Mouse (Mus musculus) G1E-ER4 (cell line): Measurements from ENCODE around the gene Ereg. TPM values are rescaled to one million over a fixed set of nuclear protein-coding genes. Genes with fewer than 3 reads are reported as not detected.

Source experiments
- GATA1 ChIP-seq: IDR thresholded peaks from one replicate; pipeline ENCODE4 v1.8.0; 2012; ENCODE audit warnings: low read length, inconsistent platforms
- polyA plus RNA-seq: library from polyadenylated mRNA; stranded (reverse); fragments of >175 nt; gene quantifications from 2 replicates; pipeline ENCODE4 v1.2.3, GENCODE M21; 2012

Ereg gene
- polyA plus RNA-seq, 1 experiment: not detected

DNA sequence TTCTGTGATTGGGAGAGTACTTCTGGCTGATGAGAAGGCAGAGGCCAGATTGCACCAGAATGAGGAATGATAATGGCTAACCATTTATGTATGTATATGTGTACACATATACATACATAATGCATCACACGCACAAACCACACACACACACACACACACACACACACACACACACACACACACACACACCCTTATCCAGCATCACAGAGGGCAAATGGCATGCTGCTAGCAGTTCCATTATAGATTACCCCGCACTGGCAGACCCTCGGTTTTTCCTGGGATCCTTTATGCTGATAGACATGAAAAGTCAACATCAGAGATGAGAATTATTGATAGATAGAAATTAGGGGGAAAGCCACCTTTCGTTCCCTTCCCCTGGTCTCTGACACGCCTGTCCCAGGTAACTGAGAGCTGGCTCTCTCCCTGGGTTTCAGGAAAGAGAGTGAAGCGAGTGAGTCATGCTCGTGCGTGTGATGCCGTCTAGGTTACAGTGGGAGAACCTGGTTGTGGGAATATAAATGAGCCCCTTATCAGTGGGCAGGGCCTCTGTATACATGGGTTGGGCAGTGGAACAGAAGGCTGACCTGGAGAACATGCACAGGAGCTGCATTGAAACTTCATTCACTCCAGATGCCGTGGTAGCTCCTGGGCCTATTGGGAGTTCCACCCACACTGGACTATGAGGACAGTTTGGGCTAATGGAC is 23.6 kb downstream of the Ereg start:
- no peak for TF ChIP-seq GATA1

DNA sequence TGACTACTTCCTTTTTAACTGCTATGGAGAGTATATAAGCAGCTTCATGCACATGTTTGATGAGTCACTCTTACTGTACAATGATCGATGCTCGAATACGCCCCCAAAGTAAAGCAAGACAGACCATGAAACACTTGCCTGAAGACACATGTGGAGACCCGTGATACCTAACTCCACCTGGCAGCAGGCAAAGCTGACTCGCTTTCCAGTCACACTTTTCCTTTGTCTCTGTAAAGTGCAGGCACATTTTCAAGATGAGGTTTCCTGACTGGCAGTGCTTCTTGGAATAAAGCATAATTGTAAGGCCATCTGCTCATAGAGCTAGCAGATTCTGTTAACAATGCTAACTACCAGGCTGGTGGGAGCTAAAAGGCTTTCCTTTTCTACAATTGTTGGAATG is 27.3 kb downstream of the Ereg start:
- TF ChIP-seq GATA1: no peak

- TF ChIP-seq GATA1: no peak
These were observed 29.7 kb downstream of the Ereg start for GRCm38 (mm10) chr5:91103943-91104665.

DNA sequence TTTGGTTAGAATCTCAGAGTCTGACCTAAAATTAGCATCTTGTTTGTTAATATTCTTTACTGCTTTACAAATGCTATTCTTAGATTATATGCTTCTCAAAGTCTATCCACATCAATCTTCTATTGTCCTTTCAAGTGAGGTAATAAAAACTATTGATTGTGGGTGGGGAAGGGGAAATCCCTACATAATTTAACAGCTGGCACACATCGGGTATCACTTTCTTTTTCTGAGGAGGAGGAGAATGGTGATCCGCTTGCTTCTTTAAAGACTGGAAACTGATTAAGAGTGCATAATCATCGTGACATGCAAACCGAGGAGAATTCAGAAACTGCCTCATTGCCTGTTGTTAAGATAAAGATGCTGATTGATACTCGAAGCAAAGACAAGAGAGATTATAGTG is 31.8 kb downstream of the Ereg start:
- no peak for TF ChIP-seq GATA1

- no peak for TF ChIP-seq GATA1
These were observed 35.7 kb downstream of the Ereg start for GRCm38 (mm10) chr5:91110023-91110670.

GRCm38 (mm10) chr5:91111019-91111418 is 36.6 kb downstream of the Ereg start:
- no peak for TF ChIP-seq GATA1

DNA sequence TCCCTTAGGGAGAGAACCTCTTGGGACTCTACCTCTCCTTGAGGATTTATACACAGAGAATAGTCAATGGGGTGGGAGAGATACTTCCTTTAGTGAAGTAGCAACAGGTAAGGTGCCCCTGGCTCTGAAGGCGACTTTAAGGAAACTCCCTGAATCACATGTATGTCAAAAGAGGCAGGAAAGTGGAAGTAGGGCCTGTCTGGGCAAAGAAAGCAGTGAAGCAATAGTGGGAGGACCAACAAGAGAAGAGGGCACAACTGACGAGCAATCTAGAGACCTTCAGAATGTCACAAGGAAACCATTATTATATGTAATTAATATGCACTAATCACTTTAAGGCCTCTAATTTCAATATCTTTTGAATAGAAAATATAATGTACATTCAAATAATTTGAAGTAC is 39.5 kb downstream of the Ereg start:
- TF ChIP-seq GATA1: no peak

DNA sequence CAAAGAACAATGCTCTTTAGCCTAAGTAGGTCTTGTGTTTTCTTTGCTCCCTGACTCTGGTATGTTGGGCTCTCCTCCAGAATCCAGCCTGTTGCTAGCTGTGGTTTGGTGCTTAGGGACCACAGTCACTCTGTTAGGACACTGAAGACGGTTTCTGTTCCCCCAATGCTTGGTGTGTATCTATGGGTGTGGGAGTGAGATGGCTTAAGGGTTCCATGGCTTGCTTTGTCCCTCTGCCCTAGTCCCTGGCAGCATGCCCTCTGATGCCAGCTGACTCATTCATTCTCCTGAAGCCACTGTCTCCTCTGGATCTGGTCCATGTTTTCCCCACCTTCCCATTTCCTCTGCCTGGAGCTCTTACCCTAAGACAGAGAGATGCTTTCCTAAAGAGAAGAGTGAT is 40.2 kb downstream of the Ereg start:
- no peak for TF ChIP-seq GATA1

GRCm38 (mm10) chr5:91118618-91119017 is 44.2 kb downstream of the Ereg start:
- TF ChIP-seq GATA1: no peak

- TF ChIP-seq GATA1: no peak
These were observed 49.0 kb downstream of the Ereg start for GRCm38 (mm10) chr5:91123404-91123803.

GRCm38 (mm10) chr5:91124140-91124539 is 49.7 kb downstream of the Ereg start:
- no peak for TF ChIP-seq GATA1

DNA sequence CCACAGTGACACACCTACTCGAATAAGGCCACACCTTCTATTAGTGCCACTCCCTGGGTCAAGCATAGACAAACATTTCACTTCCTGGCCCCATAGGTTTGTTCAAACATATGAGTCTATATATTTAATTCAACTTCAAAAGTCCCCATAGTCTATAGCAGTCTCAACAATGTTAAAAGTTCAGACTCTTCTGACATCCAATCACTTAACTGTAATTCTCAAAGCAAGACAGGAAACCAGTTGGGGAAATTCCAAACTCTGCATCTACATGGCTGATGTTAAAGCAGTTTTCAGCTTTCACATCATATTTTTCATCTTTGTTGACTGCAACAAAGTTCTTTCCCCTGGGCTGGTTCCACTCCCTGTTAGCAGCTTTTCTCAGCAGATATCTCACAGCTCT is 52.2 kb downstream of the Ereg start:
- TF ChIP-seq GATA1: no peak

DNA sequence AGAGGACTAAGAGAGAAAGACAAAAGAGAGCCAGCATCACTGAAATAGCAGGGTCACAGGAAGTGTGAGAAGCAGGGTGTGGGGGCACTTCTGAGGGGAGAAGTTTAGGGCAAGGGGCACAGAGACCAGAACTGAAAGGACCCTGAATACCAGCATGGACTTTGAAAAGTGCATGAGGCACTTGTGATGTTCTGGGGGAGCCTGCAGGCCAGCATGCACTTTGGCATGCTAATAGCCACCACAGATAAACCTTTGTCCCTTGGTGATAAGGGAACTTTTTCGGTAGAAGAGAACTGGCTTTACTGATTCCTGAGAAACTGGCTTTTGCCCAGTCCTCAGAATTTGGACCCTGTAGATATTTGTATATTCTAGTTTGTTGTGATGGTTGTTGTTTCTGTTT is 60.5 kb downstream of the Ereg start:
- no peak for TF ChIP-seq GATA1

- TF ChIP-seq GATA1: no peak
These were observed 64.5 kb downstream of the Ereg start for GRCm38 (mm10) chr5:91138970-91139369.

- no peak for TF ChIP-seq GATA1
These were observed 65.0 kb downstream of the Ereg start, which contains the start of gene Areg for GRCm38 (mm10) chr5:91139446-91139873. Gene Areg, plus strand, starts transcription at chr5:91139599.

- TF ChIP-seq GATA1: no peak
These were observed 66.5 kb downstream of the Ereg start for GRCm38 (mm10) chr5:91140896-91141448.

Other genes starting within 250 kb of the Ereg start
- gene Cxcl1, start 183.4 kb upstream of the Ereg start, polyA plus RNA-seq: not detected in 2 replicates
- gene Cxcl2, start 170.8 kb upstream of the Ereg start, polyA plus RNA-seq: not detected in 2 replicates
- gene Mthfd2l, start 143.5 kb upstream of the Ereg start, polyA plus RNA-seq: 8.5 and 12.9 TPM in 2 replicates
- not detected in 2 replicates for gene Epgn, start 47.2 kb upstream of the Ereg start, polyA plus RNA-seq
- not detected in 2 replicates for gene Areg, start 65.0 kb downstream of the Ereg start, polyA plus RNA-seq